Mouse (Mus musculus) lung, embryonic 16.5 days (tissue): ENCODE results near the gene Rsph3b. TPM values are rescaled to one million over a fixed set of nuclear protein-coding genes. Genes with fewer than 3 reads are reported as not detected.
A peak's percentile ranks its signal among the peaks of the same experiment; 100 is the strongest.

Experiments used
- ATAC-seq: fragments of 200-750 bp; cut with Nextera tagmentation; 2 replicates; pipeline ENCODE4 v1.8.0; 2017; ENCODE audit warnings: low read depth, mild to moderate bottlenecking, moderate library complexity
- H3K27ac ChIP-seq: fragments of 300-500 bp; sonication (generic); 2 replicates; pipeline ENCODE4 v1.5.1; 2014; ENCODE audit warnings: mild to moderate bottlenecking, control low read depth, low read length
- H3K27me3 ChIP-seq: fragments of 300-500 bp; sonication (generic); 2 replicates; pipeline ENCODE4 v1.6.1; 2014; ENCODE audit warnings: low read depth, low read length, mixed read lengths; ENCODE audit not compliant: control insufficient read depth, insufficient read depth
- H3K36me3 ChIP-seq: fragments of 300-500 bp; sonication (generic); 2 replicates; pipeline ENCODE4 v1.6.1; 2014; ENCODE audit warnings: low read length; ENCODE audit not compliant: control insufficient read depth, insufficient read depth
- H3K4me1 ChIP-seq: fragments of 300-500 bp; sonication (generic); replicated peaks from 2 replicates; pipeline ENCODE4 v1.6.1; 2014; ENCODE audit warnings: low read length, mixed read lengths; ENCODE audit not compliant: control insufficient read depth, insufficient read depth
- H3K4me2 ChIP-seq: fragments of 300-500 bp; sonication (generic); 2 replicates; pipeline ENCODE4 v1.6.1; 2014; ENCODE audit warnings: low read depth, low read length, control low read depth
- H3K4me3 ChIP-seq: fragments of 300-500 bp; sonication (generic); 2 replicates; pipeline ENCODE4 v1.5.1; 2014; ENCODE audit warnings: mild to moderate bottlenecking, low read length, control low read depth
- H3K9ac ChIP-seq: fragments of 300-500 bp; sonication (generic); 2 replicates; pipeline ENCODE4 v1.6.1; 2014; ENCODE audit warnings: low read length, control low read depth
- H3K9me3 ChIP-seq: fragments of 300-500 bp; sonication (generic); 2 replicates; pipeline ENCODE4 v1.6.1; 2016; ENCODE audit warnings: low read length; ENCODE audit not compliant: control insufficient read depth
- WGBS: fragments of 180-500 bp; shearing (Covaris S2); extraction: QIAGEN DNeasy Blood & Tissue Kit; methylation state at CpG from one replicate; pipeline ENCODE4 v1.1.7; 2014; 5-methylcytosine and 5-hydroxymethylcytosine counted together
- microRNA-seq: library from miRNA; unstranded; fragments of <30 nt; microRNA quantifications from one replicate; pipeline ENCODE4, GENCODE M21; 2016
- polyA plus RNA-seq: library from polyadenylated mRNA; unstranded; fragments of >200 nt; fragmentation: Nextera tagmentation; extraction: Ambion mirVana; gene quantifications from 2 replicates; pipeline ENCODE4 v1.2.1, GENCODE M21; 2015

Gene Rsph3b
- polyA plus RNA-seq, 1 experiment from 2014 or later = 48.9 TPM

DNA sequence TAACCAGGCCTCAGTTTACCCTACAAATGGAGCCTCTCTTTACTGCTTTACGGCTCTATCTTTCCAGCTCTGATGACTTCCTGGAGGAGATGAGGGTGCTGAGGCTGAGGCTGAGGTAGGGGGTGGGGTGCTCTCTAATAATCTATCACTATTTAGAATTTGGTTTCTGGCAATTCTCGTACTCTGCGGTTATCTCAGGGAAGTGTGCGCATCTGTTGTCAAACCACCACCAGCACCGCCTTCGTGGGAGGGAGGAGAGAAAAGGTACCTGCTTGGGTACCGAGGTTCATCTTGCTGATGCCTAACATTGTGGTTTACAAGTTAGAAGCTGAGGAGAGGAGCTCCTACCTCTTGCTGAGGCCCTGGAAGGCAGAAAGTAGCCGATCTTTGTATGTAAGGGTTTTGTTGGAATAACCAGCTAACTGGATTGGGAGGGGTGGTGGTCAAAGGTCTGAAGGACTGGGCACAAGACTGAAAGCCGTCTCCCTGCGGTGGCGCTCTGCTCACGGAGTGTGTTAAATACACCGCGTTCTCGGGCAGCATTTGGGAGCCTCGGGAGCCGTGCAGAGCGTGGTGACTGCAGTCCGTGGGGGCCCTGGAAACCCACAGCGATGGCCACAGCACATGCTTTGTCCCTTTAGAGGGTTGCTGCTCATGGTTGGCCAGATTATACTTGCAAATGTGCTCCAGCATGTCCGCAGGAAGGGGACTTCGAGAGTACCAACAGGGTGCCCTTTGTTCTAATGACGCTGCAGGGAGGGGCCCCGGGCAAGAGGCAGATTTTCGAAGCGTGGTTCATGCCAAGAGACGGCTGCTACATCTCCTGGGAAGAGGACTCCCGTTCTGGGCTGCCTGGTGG, 87.1 kb downstream of the Rsph3b start:
- Histone ChIP-seq H3K27me3 (no peaks in the 10 kb centered on the region), H3K4me2 (peak overlapping the region; percentile 47), H3K9ac (peak overlapping the region; percentile 66), H3K4me3 (peak overlapping the region; percentile 22; the same call in 1 of the 2 replicates), H3K27ac (peak overlapping the region; percentile 90), H3K9me3 (no peaks in the 10 kb centered on the region), H3K4me1 (peaks cover 37% of the 10 kb centered on the region), H3K36me3 (no peaks in the 10 kb centered on the region)
- ATAC-seq = peak; percentile 21; the same call in 1 of the 2 replicates
- WGBS = 16% methylated on average over 28 of the region's 28 CpGs

DNA sequence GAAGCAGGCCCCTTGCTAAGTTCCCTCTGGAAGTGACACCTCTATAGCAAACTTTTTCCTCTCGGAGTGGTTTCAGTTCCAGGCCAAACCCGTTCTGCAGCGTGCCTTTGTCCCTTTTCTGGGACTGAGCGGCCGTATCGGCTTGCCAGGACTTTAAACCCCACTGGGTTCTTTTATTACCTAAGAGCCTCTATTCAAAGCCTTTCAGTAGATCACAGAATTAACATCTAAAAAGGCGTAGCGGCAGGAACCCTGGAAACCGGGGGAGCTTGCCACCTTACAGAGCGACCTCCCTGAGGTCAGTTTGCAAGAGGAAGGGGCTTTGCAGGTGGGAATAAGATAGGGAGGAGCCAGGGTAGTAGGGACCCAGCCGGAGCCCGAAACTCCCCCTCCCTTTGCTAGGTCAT, 88.0 kb downstream of the Rsph3b start:
- Histone ChIP-seq H3K4me2 (0 out of 2 replicates have a peak overlapping the region, but pooled peaks have one; percentile 19), H3K27ac (peak overlapping the region; percentile 90)

GRCm38 (mm10) chr17:6860067-6860466, 88.4 kb downstream of the Rsph3b start:
- Histone ChIP-seq H3K9me3 (no peaks in the 10 kb centered on the region), H3K36me3 (no peaks in the 10 kb centered on the region), H3K27ac (peak overlapping the region; percentile 90), H3K9ac (peak overlapping the region; percentile 8; the same call in 1 of the 2 replicates), H3K4me2 (no peak overlapping the region), H3K27me3 (no peaks in the 10 kb centered on the region), H3K4me1 (peaks cover 35% of the 10 kb centered on the region), H3K4me3 (no peak overlapping the region)
- 11% methylated on average over 4 of the region's 4 CpGs for WGBS
- ATAC-seq = peak; percentile 55; the same call in 1 of the 2 replicates

More for the DNA sequence above, 88.0 kb downstream of the Rsph3b start:
- no peaks in the 10 kb centered on the region for H3K27me3 ChIP-seq
- peak; percentile 61 for ATAC-seq
- H3K4me3 ChIP-seq = no peak overlapping the region
- H3K4me1 ChIP-seq = peaks cover 35% of the 10 kb centered on the region
- H3K9ac ChIP-seq = peak overlapping the region; percentile 12; the same call in 1 of the 2 replicates
- 31% methylated on average over 12 of the region's 12 CpGs for WGBS
- no peaks in the 10 kb centered on the region for H3K9me3 ChIP-seq
- no peaks in the 10 kb centered on the region for H3K36me3 ChIP-seq

Small RNAs within 50 kb of the gene (microRNA-seq; reads per million reads assigned to microRNA genes)
- gene Mir692-1 = not detected

Other genes starting within 250 kb of the Rsph3b start
- gene Ezr, start 165.9 kb downstream of the Rsph3b start, polyA plus RNA-seq = 154 and 168 TPM in 2 replicates
- 51.3 and 52.5 TPM in 2 replicates for gene Tagap1, start 12.5 kb upstream of the Rsph3b start, polyA plus RNA-seq
- 287 and 340 TPM in 2 replicates for gene Rnaset2b, start 22.0 kb upstream of the Rsph3b start, polyA plus RNA-seq
- gene Gm49721, start 30.2 kb upstream of the Rsph3b start, polyA plus RNA-seq = 0.33 and 0.52 TPM in 2 replicates
- gene Gm1604a, start 76.9 kb upstream of the Rsph3b start, polyA plus RNA-seq = not detected in 2 replicates
- 10.5 and 10.6 TPM in 2 replicates for gene Rps6ka2, start 221.4 kb upstream of the Rsph3b start, polyA plus RNA-seq